Mouse (Mus musculus): ENCODE results near the gene Sox5.

DNA sequence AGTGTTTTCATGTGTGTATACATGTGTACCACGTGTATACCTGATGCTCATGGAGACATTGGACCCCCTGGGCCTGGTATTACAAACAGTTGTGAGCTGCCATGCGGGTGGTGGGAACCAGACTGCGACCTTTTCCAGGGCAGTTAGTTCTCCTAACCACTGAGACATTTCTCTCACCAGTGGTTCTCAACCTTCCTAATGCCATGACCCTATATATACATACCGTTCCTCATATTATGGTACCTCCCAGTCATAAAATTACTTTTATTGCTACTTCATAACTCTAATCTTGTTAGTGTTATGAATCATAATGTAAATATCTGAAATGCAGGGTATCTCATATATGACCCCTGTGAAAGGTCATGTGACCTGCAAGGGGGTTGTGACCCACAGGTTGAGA, 644.9 kb downstream of the Sox5 start:
- TF ChIP-seq CTCF (IDR thresholded peaks at IDR 0.05; ENCODE audit: extremely low read depth, insufficient read depth, low read length) = no peak
- no peak for TF ChIP-seq POLR2A (IDR thresholded peaks at IDR 0.05; ENCODE audit: extremely low read depth, insufficient read depth, low read length)

Measured in cortical plate, adult 2 months (tissue).